Mouse (Mus musculus) hindbrain, embryonic 14.5 days (tissue): ENCODE results near the gene Plk3. TPM values are rescaled to one million over a fixed set of nuclear protein-coding genes. Genes with fewer than 3 reads are reported as not detected.
"Not testable (repeated sequence)": the region's sequence is repeated elsewhere in the genome, so short reads cannot be mapped to it uniquely, and the experiment has no call there.

Experiments
- ATAC-seq: fragments of 200-750 bp; cut with Nextera tagmentation; 2 replicates; pipeline ENCODE4 v1.8.0; 2017; ENCODE audit warnings: moderate number of reproducible peaks, mild to moderate bottlenecking, moderate TSS enrichment, moderate library complexity; ENCODE audit not compliant: low FRiP score
- DNase-seq: peaks from one replicate; pipeline ENCODE4 v3.0.0-alpha.2; 2015; ENCODE audit warnings: low spot score
- H3K27ac ChIP-seq: fragments of 300-500 bp; sonication (generic); 2 replicates; pipeline ENCODE4 v1.5.1; 2014; ENCODE audit warnings: mild to moderate bottlenecking, moderate library complexity
- H3K27me3 ChIP-seq: fragments of 300-500 bp; sonication (generic); 2 replicates; pipeline ENCODE4 v1.6.1; 2014; ENCODE audit warnings: mild to moderate bottlenecking, low read length, mixed read lengths; ENCODE audit not compliant: control insufficient read depth, insufficient read depth
- H3K36me3 ChIP-seq: fragments of 300-500 bp; sonication (generic); replicated peaks from 2 replicates; pipeline ENCODE4 v1.6.1; 2014; ENCODE audit not compliant: control insufficient read depth, insufficient read depth
- H3K4me1 ChIP-seq: fragments of 300-500 bp; sonication (generic); replicated peaks from 2 replicates; pipeline ENCODE4 v1.6.1; 2014; ENCODE audit warnings: antibody characterized with exemption, low read length, mixed read lengths; ENCODE audit not compliant: control insufficient read depth, insufficient read depth
- H3K4me2 ChIP-seq: fragments of 300-500 bp; sonication (generic); replicated peaks from 2 replicates; pipeline ENCODE4 v1.6.1; 2014; ENCODE audit warnings: mild to moderate bottlenecking, moderate library complexity
- H3K4me3 ChIP-seq: fragments of 300-500 bp; sonication (generic); replicated peaks from 2 replicates; pipeline ENCODE4 v1.5.1; 2014; ENCODE audit warnings: mild to moderate bottlenecking, low read length
- H3K9ac ChIP-seq: fragments of 300-500 bp; sonication (generic); 2 replicates; pipeline ENCODE4 v1.6.1; 2014
- H3K9me3 ChIP-seq: fragments of 300-500 bp; sonication (generic); 2 replicates; pipeline ENCODE4 v1.6.1; 2016; ENCODE audit warnings: low read length; ENCODE audit not compliant: control insufficient read depth
- WGBS: fragments of 180-500 bp; shearing (Covaris S2); extraction: QIAGEN DNeasy Blood & Tissue Kit; methylation state at CpG from one replicate; pipeline ENCODE4 v1.1.7; 2014; 5-methylcytosine and 5-hydroxymethylcytosine counted together
- polyA plus RNA-seq: library from polyadenylated mRNA; unstranded; fragments of >200 nt; fragmentation: Nextera tagmentation; extraction: Ambion mirVana; gene quantifications from 2 replicates; pipeline ENCODE4 v1.2.1, GENCODE M21; 2014

Gene Plk3
- 17.4 and 21.7 TPM in 2 replicates for polyA plus RNA-seq

- no peaks in the 10 kb centered on the region for H3K9me3 ChIP-seq
- H3K4me2 ChIP-seq: peak within 1 kb of the TSS; percentile 85
- H3K36me3 ChIP-seq: peaks cover 22% of the 10 kb centered on the region
- DNase-seq (peak; percentile 98), ATAC-seq (peak; percentile 90)
- H3K4me1 ChIP-seq: peaks cover 19% of the 10 kb centered on the region
- H3K27me3 ChIP-seq: no peaks in the 10 kb centered on the region
- H3K9ac ChIP-seq: peak within 1 kb of the TSS; percentile 87
- 2% methylated on average over 43 of the region's 48 CpGs for WGBS
- peak within 1 kb of the TSS; percentile 76 for H3K27ac ChIP-seq
- H3K4me3 ChIP-seq: peak within 1 kb of the TSS; percentile 89
Observed at GRCm38 (mm10) chr4:117133817-117134600, at the start of gene Plk3. Plk3 (minus strand) TSS chr4:117133963.

GRCm38 (mm10) chr4:117182759-117183096, 49.0 kb upstream of the Plk3 start:
- not testable (repeated sequence) for H3K9me3 ChIP-seq, H3K27me3 ChIP-seq, H3K36me3 ChIP-seq, DNase-seq, H3K4me1 ChIP-seq
- Histone ChIP-seq H3K9ac (peak overlapping the region; percentile 63), H3K4me2 (peak overlapping the region; percentile 78), H3K4me3 (peak overlapping the region; percentile 44), H3K27ac (peak overlapping the region; percentile 72; the same call in 1 of the 2 replicates)
- peak; percentile 67 for ATAC-seq
- 17% methylated on average over 9 of the region's 9 CpGs for WGBS

- H3K9me3 ChIP-seq: no peaks in the 10 kb centered on the region
- peak within 1 kb of the TSS; percentile 78 for H3K4me2 ChIP-seq
- WGBS: 2% methylated on average over 42 of the region's 42 CpGs
- peak within 1 kb of the TSS; percentile 72; the same call in 1 of the 2 replicates for H3K27ac ChIP-seq
- DNase-seq (peak; percentile 98), ATAC-seq (peak; percentile 99)
- H3K36me3 ChIP-seq: no peaks in the 10 kb centered on the region
- H3K27me3 ChIP-seq: no peaks in the 10 kb centered on the region
- peaks cover 7% of the 10 kb centered on the region for H3K4me1 ChIP-seq
- H3K4me3 ChIP-seq: peak within 1 kb of the TSS; percentile 44
- peak within 1 kb of the TSS; percentile 63 for H3K9ac ChIP-seq
Observed at GRCm38 (mm10) chr4:117181863-117182758, 48.3 kb upstream of the Plk3 start, which contains the start of gene Kif2c. Kif2c (minus strand) TSS chr4:117182639.

- H3K9me3 ChIP-seq: no peaks in the 10 kb centered on the region
- no peaks in the 10 kb centered on the region for H3K27me3 ChIP-seq
- no peak for ATAC-seq
- H3K4me2 ChIP-seq: no peak overlapping the region
- no peak overlapping the region for H3K9ac ChIP-seq
- 92% methylated on average over 5 of the region's 5 CpGs for WGBS
- no peak for DNase-seq
- H3K27ac ChIP-seq: no peak overlapping the region
- peaks cover 16% of the 10 kb centered on the region; the same call in 1 of the 2 replicates for H3K36me3 ChIP-seq
- H3K4me1 ChIP-seq: no peaks in the 10 kb centered on the region
- no peak overlapping the region for H3K4me3 ChIP-seq
Observed at GRCm38 (mm10) chr4:117169936-117170335, 36.2 kb upstream of the Plk3 start.

- DNase-seq (no peak), ATAC-seq (0 out of 2 replicates have a peak, but pooled peaks have one; percentile 40)
- H3K36me3 ChIP-seq: 0 out of 2 replicates have a peak, but pooled peaks cover 6% of the 10 kb centered on the region
- no peak overlapping the region for H3K9ac ChIP-seq
- H3K4me2 ChIP-seq: no peak overlapping the region
- no peaks in the 10 kb centered on the region for H3K9me3 ChIP-seq
- H3K4me1 ChIP-seq: no peaks in the 10 kb centered on the region
- no peaks in the 10 kb centered on the region for H3K27me3 ChIP-seq
- WGBS: 72% methylated on average over 4 of the region's 4 CpGs
- H3K4me3 ChIP-seq: no peak overlapping the region
- H3K27ac ChIP-seq: no peak overlapping the region
Observed at GRCm38 (mm10) chr4:117161183-117161582, 27.4 kb upstream of the Plk3 start.

GRCm38 (mm10) chr4:117159666-117160065, 25.9 kb upstream of the Plk3 start:
- Histone ChIP-seq H3K4me2 (no peak overlapping the region), H3K27ac (no peak overlapping the region), H3K27me3 (no peaks in the 10 kb centered on the region), H3K36me3 (peaks cover 7% of the 10 kb centered on the region), H3K4me3 (no peak overlapping the region), H3K9me3 (no peaks in the 10 kb centered on the region), H3K4me1 (peaks cover 3% of the 10 kb centered on the region; the same call in 1 of the 2 replicates), H3K9ac (no peak overlapping the region)
- DNase-seq (no peak), ATAC-seq (no peak)
- 89% methylated on average over 10 of the region's 10 CpGs for WGBS

- H3K9me3 ChIP-seq: no peaks in the 10 kb centered on the region
- H3K27ac ChIP-seq: peak overlapping the region; percentile 94
- peaks cover 9% of the 10 kb centered on the region; the same call in 1 of the 2 replicates for H3K4me1 ChIP-seq
- no peak for ATAC-seq
- WGBS: 35% methylated on average over 6 of the region's 6 CpGs
- peak overlapping the region; percentile 94 for H3K4me2 ChIP-seq
- H3K9ac ChIP-seq: peak overlapping the region; percentile 97
- no peak for DNase-seq
- H3K36me3 ChIP-seq: peaks cover 37% of the 10 kb centered on the region
- no peaks in the 10 kb centered on the region for H3K27me3 ChIP-seq
- peak overlapping the region; percentile 98 for H3K4me3 ChIP-seq
Observed at GRCm38 (mm10) chr4:117156372-117156771, 22.6 kb upstream of the Plk3 start.

GRCm38 (mm10) chr4:117155792-117156355, 22.1 kb upstream of the Plk3 start, which contains the start of gene Rps8:
Rps8 (minus strand) TSS chr4:117156243.
- under 1% methylated on average over 52 of the region's 52 CpGs for WGBS
- H3K4me2 ChIP-seq: peak within 1 kb of the TSS; percentile 94
- peaks cover 9% of the 10 kb centered on the region; the same call in 1 of the 2 replicates for H3K4me1 ChIP-seq
- peak within 1 kb of the TSS; percentile 98 for H3K4me3 ChIP-seq
- ATAC-seq (peak; percentile 95), DNase-seq (peak; percentile 88)
- H3K36me3 ChIP-seq: peaks cover 42% of the 10 kb centered on the region
- no peaks in the 10 kb centered on the region for H3K27me3 ChIP-seq
- H3K27ac ChIP-seq: peak within 1 kb of the TSS; percentile 94
- peak within 1 kb of the TSS; percentile 97 for H3K9ac ChIP-seq
- no peaks in the 10 kb centered on the region for H3K9me3 ChIP-seq
